Mouse (Mus musculus) cerebellum, adult 9-10 months (tissue): ENCODE data around the gene Pear1.

Experiments used
- DNase-seq: peaks from one replicate; pipeline ENCODE4 v3.0.0; 2022

Pear1 gene

GRCm38 (mm10) chr3:87724556-87724955 lies 99.5 kb downstream of the Pear1 start:
- DNase-seq: no peak

GRCm38 (mm10) chr3:87718525-87718924 lies 105.6 kb downstream of the Pear1 start:
- no peak for DNase-seq
